Mouse (Mus musculus) midbrain, embryonic 15.5 days (tissue): ENCODE measurements at regions not wholly inside any gene's neighbourhood (a gene's known extent, or its start where the extent isn't known, plus 50 kb on each side); places are given as distances from the start of the nearest gene placed in this dataset.
A peak's percentile ranks its signal among the peaks of the same experiment; 100 is the strongest.

ENCODE experiments used
- ATAC-seq: fragments of 200-750 bp; cut with Nextera tagmentation; replicated peaks from 2 replicates; pipeline ENCODE4 v1.8.0; 2017; ENCODE audit warnings: moderate TSS enrichment
- H3K27ac ChIP-seq: fragments of 300-500 bp; sonication (generic); 2 replicates; pipeline ENCODE4 v1.5.1; 2015; ENCODE audit warnings: mild to moderate bottlenecking, inconsistent platforms
- H3K27me3 ChIP-seq: fragments of 300-500 bp; sonication (generic); replicated peaks from 2 replicates; pipeline ENCODE4 v1.6.1; 2015; ENCODE audit warnings: inconsistent platforms
- H3K36me3 ChIP-seq: fragments of 300-500 bp; sonication (generic); replicated peaks from 2 replicates; pipeline ENCODE4 v1.6.1; 2015; ENCODE audit warnings: inconsistent platforms
- H3K4me1 ChIP-seq: fragments of 300-500 bp; sonication (generic); 2 replicates; pipeline ENCODE4 v1.6.1; 2015; ENCODE audit warnings: inconsistent platforms
- H3K4me2 ChIP-seq: fragments of 300-500 bp; sonication (generic); 2 replicates; pipeline ENCODE4 v1.6.1; 2015; ENCODE audit warnings: inconsistent platforms, mild to moderate bottlenecking, moderate library complexity
- H3K4me3 ChIP-seq: fragments of 300-500 bp; sonication (generic); 2 replicates; pipeline ENCODE4 v1.5.1; 2015; ENCODE audit warnings: mild to moderate bottlenecking, inconsistent platforms
- H3K9ac ChIP-seq: fragments of 300-500 bp; sonication (generic); 2 replicates; pipeline ENCODE4 v1.6.1; 2015; ENCODE audit warnings: mild to moderate bottlenecking, inconsistent platforms
- H3K9me3 ChIP-seq: fragments of 300-500 bp; sonication (generic); 2 replicates; pipeline ENCODE4 v1.6.1; 2016; ENCODE audit warnings: inconsistent platforms
- WGBS: fragments of 180-500 bp; shearing (Covaris S2); methylation state at CpG from one replicate; pipeline ENCODE4 v1.1.7; 2015; ENCODE audit warnings: mixed read lengths; 5-methylcytosine and 5-hydroxymethylcytosine counted together

GRCm38 (mm10) chr12:77642336-77642735 is 404.4 kb downstream of the Fut8 start:
- no peaks in the 10 kb centered on the region for H3K36me3 ChIP-seq
- no peaks in the 10 kb centered on the region for H3K9me3 ChIP-seq
- H3K4me3 ChIP-seq: no peak overlapping the region
- ATAC-seq: no peak
- no peaks in the 10 kb centered on the region for H3K27me3 ChIP-seq
- no peak overlapping the region for H3K9ac ChIP-seq
- no peak overlapping the region for H3K27ac ChIP-seq
- 58% methylated on average over 4 of the region's 4 CpGs for WGBS
- H3K4me1 ChIP-seq: peaks cover 7% of the 10 kb centered on the region
- H3K4me2 ChIP-seq: no peak overlapping the region

GRCm38 (mm10) chr12:77647841-77648240 is 409.9 kb downstream of the Fut8 start:
- H3K9me3 ChIP-seq: no peaks in the 10 kb centered on the region
- H3K4me1 ChIP-seq: peaks cover 11% of the 10 kb centered on the region
- no peak overlapping the region for H3K4me3 ChIP-seq
- ATAC-seq: no peak
- no peak overlapping the region for H3K9ac ChIP-seq
- H3K4me2 ChIP-seq: no peak overlapping the region
- H3K27me3 ChIP-seq: no peaks in the 10 kb centered on the region; the same call in 1 of the 2 replicates
- no peaks in the 10 kb centered on the region for H3K36me3 ChIP-seq
- no peak overlapping the region for H3K27ac ChIP-seq
- WGBS: 66% methylated on average over 3 of the region's 3 CpGs

- H3K4me2 ChIP-seq: no peak overlapping the region
- no peak overlapping the region for H3K4me3 ChIP-seq
- WGBS: 76% methylated on average over 3 of the region's 3 CpGs
- no peaks in the 10 kb centered on the region for H3K36me3 ChIP-seq
- H3K27me3 ChIP-seq: no peaks in the 10 kb centered on the region; the same call in 1 of the 2 replicates
- no peaks in the 10 kb centered on the region for H3K9me3 ChIP-seq
- H3K27ac ChIP-seq: no peak overlapping the region
- no peak for ATAC-seq
- H3K4me1 ChIP-seq: peaks cover 16% of the 10 kb centered on the region
- no peak overlapping the region for H3K9ac ChIP-seq
Measured at GRCm38 (mm10) chr12:77654282-77654681, 416.4 kb downstream of the Fut8 start.

GRCm38 (mm10) chr12:77657060-77657459 is 419.1 kb downstream of the Fut8 start:
- Histone ChIP-seq H3K9ac (no peak overlapping the region), H3K9me3 (no peaks in the 10 kb centered on the region), H3K27me3 (no peaks in the 10 kb centered on the region; the same call in 1 of the 2 replicates), H3K27ac (peak overlapping the region; percentile 5; the same call in 1 of the 2 replicates), H3K4me2 (no peak overlapping the region), H3K4me3 (no peak overlapping the region), H3K4me1 (peaks cover 16% of the 10 kb centered on the region), H3K36me3 (no peaks in the 10 kb centered on the region)
- 16% methylated on average over 5 of the region's 5 CpGs for WGBS
- ATAC-seq: no peak

GRCm38 (mm10) chr12:77657878-77658277 is 420.0 kb downstream of the Fut8 start:
- no peak overlapping the region for H3K4me3 ChIP-seq
- no peaks in the 10 kb centered on the region for H3K9me3 ChIP-seq
- H3K4me2 ChIP-seq: no peak overlapping the region
- H3K9ac ChIP-seq: no peak overlapping the region
- WGBS: 18% methylated on average over 3 of the region's 3 CpGs
- no peaks in the 10 kb centered on the region; the same call in 1 of the 2 replicates for H3K27me3 ChIP-seq
- no peaks in the 10 kb centered on the region for H3K36me3 ChIP-seq
- no peak overlapping the region for H3K27ac ChIP-seq
- no peak for ATAC-seq
- peaks cover 16% of the 10 kb centered on the region for H3K4me1 ChIP-seq

GRCm38 (mm10) chr12:77663180-77663579 is 425.3 kb downstream of the Fut8 start:
- no peak overlapping the region for H3K9ac ChIP-seq
- H3K4me1 ChIP-seq: peaks cover 6% of the 10 kb centered on the region; the same call in 1 of the 2 replicates
- no peaks in the 10 kb centered on the region for H3K36me3 ChIP-seq
- H3K27me3 ChIP-seq: peaks cover 2% of the 10 kb centered on the region; the same call in 1 of the 2 replicates
- ATAC-seq: no peak
- no peak overlapping the region for H3K27ac ChIP-seq
- no peak overlapping the region for H3K4me3 ChIP-seq
- no peak overlapping the region for H3K4me2 ChIP-seq
- 75% methylated on average over 3 of the region's 3 CpGs for WGBS
- H3K9me3 ChIP-seq: no peaks in the 10 kb centered on the region

- no peaks in the 10 kb centered on the region for H3K9me3 ChIP-seq
- peaks cover 2% of the 10 kb centered on the region; the same call in 1 of the 2 replicates for H3K27me3 ChIP-seq
- H3K4me3 ChIP-seq: no peak overlapping the region
- WGBS: 66% methylated on average over 7 of the region's 7 CpGs
- no peak overlapping the region for H3K9ac ChIP-seq
- H3K4me1 ChIP-seq: peaks cover 6% of the 10 kb centered on the region; the same call in 1 of the 2 replicates
- H3K36me3 ChIP-seq: no peaks in the 10 kb centered on the region
- no peak for ATAC-seq
- no peak overlapping the region for H3K4me2 ChIP-seq
- H3K27ac ChIP-seq: no peak overlapping the region
Measured at GRCm38 (mm10) chr12:77663665-77664374, 425.9 kb downstream of the Fut8 start.

- peaks cover 14% of the 10 kb centered on the region for H3K4me1 ChIP-seq
- H3K27ac ChIP-seq: no peak overlapping the region
- no peak overlapping the region for H3K4me3 ChIP-seq
- H3K27me3 ChIP-seq: 0 out of 2 replicates have a peak, but pooled peaks cover 2% of the 10 kb centered on the region
- H3K4me2 ChIP-seq: no peak overlapping the region
- ATAC-seq: no peak
- 69% methylated on average over 8 of the region's 8 CpGs for WGBS
- no peaks in the 10 kb centered on the region for H3K36me3 ChIP-seq
- H3K9me3 ChIP-seq: no peaks in the 10 kb centered on the region
- no peak overlapping the region for H3K9ac ChIP-seq
Measured at GRCm38 (mm10) chr12:77666411-77666810, 428.5 kb downstream of the Fut8 start.

GRCm38 (mm10) chr12:77667151-77667874 is 429.4 kb downstream of the Fut8 start:
- H3K9me3 ChIP-seq: no peaks in the 10 kb centered on the region
- 0 out of 2 replicates have a peak, but pooled peaks cover 2% of the 10 kb centered on the region for H3K27me3 ChIP-seq
- H3K4me3 ChIP-seq: no peak overlapping the region
- no peaks in the 10 kb centered on the region for H3K36me3 ChIP-seq
- 0 out of 2 replicates have a peak, but pooled peaks have one; percentile 15 for ATAC-seq
- WGBS: 70% methylated on average over 10 of the region's 10 CpGs
- H3K4me2 ChIP-seq: no peak overlapping the region
- no peak overlapping the region for H3K9ac ChIP-seq
- H3K4me1 ChIP-seq: peaks cover 14% of the 10 kb centered on the region
- H3K27ac ChIP-seq: no peak overlapping the region

GRCm38 (mm10) chr12:77667875-77668204 is 429.9 kb downstream of the Fut8 start:
- ATAC-seq: 0 out of 2 replicates have a peak, but pooled peaks have one; percentile 57
- Histone ChIP-seq H3K4me2 (no peak overlapping the region), H3K9ac (no peak overlapping the region), H3K4me3 (no peak overlapping the region), H3K36me3 (no peaks in the 10 kb centered on the region), H3K27ac (no peak overlapping the region), H3K4me1 (peaks cover 14% of the 10 kb centered on the region), H3K27me3 (0 out of 2 replicates have a peak, but pooled peaks cover 2% of the 10 kb centered on the region), H3K9me3 (no peaks in the 10 kb centered on the region)
- 2% methylated on average over 6 of the region's 6 CpGs for WGBS

- Histone ChIP-seq H3K36me3 (no peaks in the 10 kb centered on the region), H3K27ac (no peak overlapping the region)
- 55% methylated on average over 8 of the region's 8 CpGs for WGBS
Measured at GRCm38 (mm10) chr12:77670531-77670930, 432.6 kb downstream of the Fut8 start.

GRCm38 (mm10) chr12:77674352-77674751 is 436.4 kb downstream of the Fut8 start:
- Histone ChIP-seq H3K9me3 (no peaks in the 10 kb centered on the region), H3K27ac (no peak overlapping the region), H3K36me3 (no peaks in the 10 kb centered on the region), H3K4me3 (no peak overlapping the region), H3K9ac (no peak overlapping the region), H3K4me1 (peaks cover 7% of the 10 kb centered on the region), H3K27me3 (no peaks in the 10 kb centered on the region), H3K4me2 (no peak overlapping the region)
- no peak for ATAC-seq
- WGBS: 81% methylated on average over 2 of the region's 2 CpGs

More at GRCm38 (mm10) chr12:77670531-77670930, 432.6 kb downstream of the Fut8 start:
- H3K4me1 ChIP-seq: peaks cover 14% of the 10 kb centered on the region
- H3K4me2 ChIP-seq: no peak overlapping the region
- no peaks in the 10 kb centered on the region for H3K9me3 ChIP-seq
- H3K27me3 ChIP-seq: 0 out of 2 replicates have a peak, but pooled peaks cover 2% of the 10 kb centered on the region
- no peak for ATAC-seq
- no peak overlapping the region for H3K9ac ChIP-seq
- H3K4me3 ChIP-seq: no peak overlapping the region
